Mouse (Mus musculus) bone marrow macrophage, adult 2 months (primary cell): ENCODE measurements around the gene Exo5. TPM values are rescaled to one million over a fixed set of nuclear protein-coding genes. Genes with fewer than 3 reads are reported as not detected.

ENCODE experiments used
- H3K27ac ChIP-seq: 2 replicates; pipeline ENCODE4 v1.5.1; 2012; ENCODE audit warnings: low read depth, low read length; ENCODE audit not compliant: insufficient read depth
- H3K4me1 ChIP-seq: 2 replicates; pipeline ENCODE4 v1.6.1; 2012; ENCODE audit warnings: low read length; ENCODE audit not compliant: control insufficient read depth, insufficient read depth
- H3K4me3 ChIP-seq: 2 replicates; pipeline ENCODE4 v1.5.1; 2012; ENCODE audit warnings: mild to moderate bottlenecking, low read length, moderate library complexity; ENCODE audit not compliant: insufficient read depth
- CTCF ChIP-seq: IDR thresholded peaks from 2 replicates; pipeline ENCODE4 v1.5.1; 2012; ENCODE audit warnings: low read depth, mild to moderate bottlenecking, low read length, moderate library complexity
- POLR2A ChIP-seq: IDR thresholded peaks from 2 replicates; pipeline ENCODE4 v1.6.1; 2012; ENCODE audit warnings: mild to moderate bottlenecking, low read depth, low read length, borderline replicate concordance
- polyA plus RNA-seq: library from polyadenylated mRNA; stranded (reverse); fragments of >200 nt; gene quantifications from 2 replicates; pipeline ENCODE4 v1.2.4, GENCODE M21; 2012; ENCODE audit not compliant: missing spikeins, insufficient read depth, insufficient read length

Exo5 gene
- polyA plus RNA-seq = 19.3 and 20.1 TPM in 2 replicates

DNA sequence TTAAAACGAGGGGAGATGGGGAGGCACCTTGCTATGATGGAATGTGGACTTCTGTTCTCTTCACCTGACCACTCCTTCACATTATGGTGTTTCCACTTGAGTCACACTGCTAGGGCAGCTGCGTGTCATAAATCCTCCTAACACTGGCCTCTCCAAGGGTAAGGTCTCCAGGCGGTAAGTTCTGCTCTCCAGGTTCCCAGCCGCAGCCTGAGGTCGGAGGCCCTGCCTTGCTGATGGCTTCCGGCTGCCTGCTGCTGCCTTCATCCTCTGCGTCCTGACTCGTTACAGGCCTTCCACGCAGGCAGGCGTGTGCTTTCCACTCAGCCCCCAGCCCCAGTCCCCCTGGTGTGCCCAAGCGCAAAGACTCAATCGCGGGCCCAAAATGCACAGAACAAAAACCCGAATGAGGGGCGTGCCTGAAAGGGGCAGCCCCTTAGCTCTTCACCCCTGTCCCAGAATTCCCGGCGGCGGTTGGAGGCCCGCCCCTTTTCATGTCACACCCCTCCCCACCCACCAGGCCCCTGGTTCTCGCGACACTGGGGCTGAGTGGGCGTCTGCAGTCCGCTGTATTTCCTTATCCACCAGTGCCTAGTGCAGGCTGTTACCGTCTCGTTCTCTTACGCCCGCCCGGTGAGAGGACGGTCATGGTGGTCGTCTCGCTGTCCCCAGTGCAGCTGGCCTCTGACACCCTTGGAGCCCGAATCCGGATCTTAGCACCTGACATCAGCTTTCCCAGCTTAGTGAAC, at the start of gene Exo5:
Exo5 (minus strand) TSS at position 464 of the 746 bp plus-strand sequence.
- TF ChIP-seq CTCF = no peak
- TF ChIP-seq POLR2A = no peak
- Histone ChIP-seq H3K4me3 (peak within 1 kb of the TSS; percentile 95), H3K27ac (peak within 1 kb of the TSS; percentile 85), H3K4me1 (peaks cover 7% of the 10 kb centered on the region; the same call in 1 of the 2 replicates)

- no peak overlapping the region for H3K4me3 ChIP-seq
- no peak overlapping the region for H3K27ac ChIP-seq
- TF ChIP-seq CTCF (no peak), POLR2A (no peak)
- H3K4me1 ChIP-seq = peaks cover 10% of the 10 kb centered on the region
Observed at GRCm38 (mm10) chr4:120971842-120972241, 47.0 kb upstream of the Exo5 start.

GRCm38 (mm10) chr4:120969382-120970146, 44.7 kb upstream of the Exo5 start:
- Histone ChIP-seq H3K4me1 (peaks cover 5% of the 10 kb centered on the region; the same call in 1 of the 2 replicates), H3K27ac (no peak overlapping the region), H3K4me3 (no peak overlapping the region)
- TF ChIP-seq CTCF = peak; percentile 67
- TF ChIP-seq POLR2A = no peak

GRCm38 (mm10) chr4:120968486-120968885, 43.7 kb upstream of the Exo5 start:
- Histone ChIP-seq H3K27ac (no peak overlapping the region), H3K4me1 (peaks cover 5% of the 10 kb centered on the region; the same call in 1 of the 2 replicates), H3K4me3 (no peak overlapping the region)
- no peak for TF ChIP-seq CTCF
- TF ChIP-seq POLR2A = no peak

- H3K4me3 ChIP-seq = no peak overlapping the region
- peaks cover 37% of the 10 kb centered on the region for H3K4me1 ChIP-seq
- no peak overlapping the region for H3K27ac ChIP-seq
- TF ChIP-seq POLR2A = no peak
- TF ChIP-seq CTCF = no peak
Observed at GRCm38 (mm10) chr4:120955586-120955985, 30.8 kb upstream of the Exo5 start.

DNA sequence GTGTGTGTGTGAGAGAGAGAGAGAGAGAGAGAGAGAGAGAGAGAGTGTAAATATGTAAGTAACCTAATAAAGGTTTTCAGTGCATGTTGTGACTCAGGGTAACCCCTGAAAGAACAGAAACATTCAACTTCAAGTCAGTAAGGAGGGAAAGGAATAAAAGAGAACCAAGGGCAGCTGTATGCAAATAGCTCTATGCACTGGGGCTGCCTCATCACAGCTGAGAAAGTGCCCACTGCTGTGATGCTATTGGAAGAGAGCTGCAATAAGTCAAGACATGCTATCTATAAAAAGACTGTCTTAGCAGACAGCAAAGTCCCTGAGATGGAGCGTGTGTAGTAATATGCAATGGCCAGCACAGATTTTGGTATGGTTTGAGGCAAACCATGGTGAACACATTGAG, 28.9 kb upstream of the Exo5 start:
- TF ChIP-seq CTCF (no peak), POLR2A (no peak)
- H3K4me3 ChIP-seq = no peak overlapping the region
- H3K27ac ChIP-seq = no peak overlapping the region
- H3K4me1 ChIP-seq = peaks cover 42% of the 10 kb centered on the region

DNA sequence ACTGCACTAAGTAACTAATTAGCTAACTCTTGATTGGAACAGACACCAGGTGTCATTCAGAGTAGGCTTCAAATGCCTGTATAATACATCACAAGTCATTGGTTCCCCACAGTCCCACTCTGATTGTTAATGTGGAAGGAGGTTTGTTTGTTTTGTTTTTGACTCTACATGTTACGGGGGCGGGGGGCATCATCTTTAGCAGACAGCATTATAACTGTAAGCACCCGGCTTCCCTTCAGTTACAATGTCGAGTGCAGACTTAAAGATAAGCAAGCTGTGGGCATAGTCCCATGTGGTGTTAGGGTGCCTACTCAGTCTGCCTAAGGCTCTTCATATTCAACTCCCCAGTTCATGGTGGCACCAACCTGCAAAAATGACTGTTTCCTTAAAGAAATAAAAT, 28.2 kb upstream of the Exo5 start:
- Histone ChIP-seq H3K4me1 (peaks cover 42% of the 10 kb centered on the region), H3K4me3 (no peak overlapping the region), H3K27ac (no peak overlapping the region)
- TF ChIP-seq POLR2A (no peak), CTCF (no peak)

- TF ChIP-seq POLR2A (no peak), CTCF (no peak)
Observed at GRCm38 (mm10) chr4:120952163-120952562, 27.3 kb upstream of the Exo5 start.

GRCm38 (mm10) chr4:120951428-120951973, 26.7 kb upstream of the Exo5 start, which contains the start of gene Zfp69:
Zfp69 (minus strand) TSS chr4:120951699.
- peak within 1 kb of the TSS; percentile 85 for H3K4me3 ChIP-seq
- H3K27ac ChIP-seq = peak within 1 kb of the TSS; percentile 92
- H3K4me1 ChIP-seq = peaks cover 42% of the 10 kb centered on the region
- peak; percentile 30; the same call in 1 of the 2 replicates for TF ChIP-seq POLR2A
- no peak for TF ChIP-seq CTCF

More at GRCm38 (mm10) chr4:120952163-120952562, 27.3 kb upstream of the Exo5 start:
- Histone ChIP-seq H3K4me3 (peak overlapping the region; percentile 85), H3K4me1 (peaks cover 42% of the 10 kb centered on the region), H3K27ac (peak overlapping the region; percentile 92)
